Mouse (Mus musculus) cerebellum, adult 2 months (tissue): Measurements from ENCODE around the gene Spata20.

Source experiments
- CTCF ChIP-seq: fragments of 200-500 bp; IDR thresholded peaks from 2 replicates; pipeline ENCODE4 v1.5.1; 2011; ENCODE audit warnings: low read depth, mild to moderate bottlenecking, control low read depth, low read length, moderate library complexity, borderline replicate concordance; ENCODE audit not compliant: insufficient read depth
- POLR2A ChIP-seq: fragments of 200-500 bp; IDR thresholded peaks from 2 replicates; pipeline ENCODE4 v1.6.1; 2011; ENCODE audit warnings: low read length, control low read depth, borderline replicate concordance; ENCODE audit not compliant: insufficient read depth

GRCm38 (mm10) chr11:94464170-94464569 is 21.8 kb downstream of the Spata20 start:
- TF ChIP-seq CTCF (no peak), POLR2A (no peak)
